Mouse (Mus musculus): ENCODE measurements at regions not wholly inside any gene's neighbourhood (a gene's known extent, or its start where the extent isn't known, plus 50 kb on each side); places are given as distances from the start of the nearest gene placed in this dataset.

- TF ChIP-seq HCFC1 (IDR thresholded peaks at IDR 0.05; ENCODE audit: borderline replicate concordance, insufficient read depth, low read length): no peak
- TF ChIP-seq CHD2 (IDR thresholded peaks at IDR 0.05; ENCODE audit: low read depth, low read length): no peak
- no peak for TF ChIP-seq ZNF384 (IDR thresholded peaks at IDR 0.05; ENCODE audit: low read depth, low read length)
These were observed 127.3 kb upstream of the Adamts18 start for GRCm38 (mm10) chr8:113975810-113976209.

All from ES-E14 (cell line).